Mouse (Mus musculus): ENCODE measurements around the gene Atg7. TPM values are rescaled to one million over a fixed set of nuclear protein-coding genes. Genes with fewer than 3 reads are reported as not detected.

Gene Atg7
- polyA plus RNA-seq, 1 experiment from 2014 or later: 14.0 TPM

DNA sequence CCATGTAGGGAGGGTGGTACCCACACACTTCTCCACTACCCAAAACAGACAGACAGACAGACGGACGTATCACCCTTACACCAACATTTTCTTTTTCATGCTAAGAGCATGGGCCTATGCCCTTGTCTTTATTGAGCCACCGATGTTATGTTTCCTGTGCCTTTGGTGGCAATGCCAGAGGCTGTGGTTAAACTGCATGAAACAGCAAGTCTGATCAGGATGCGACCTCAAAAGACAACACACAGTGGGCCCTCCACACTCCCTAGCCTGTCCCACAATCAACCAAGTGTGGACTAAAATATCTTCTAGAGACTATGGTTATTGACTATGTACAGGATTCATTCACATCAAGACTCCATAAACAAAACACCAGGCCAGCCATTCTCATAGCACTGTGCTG is 256.1 kb downstream of the Atg7 start:
- H3K27ac ChIP-seq (replicated peaks): no peak overlapping the region

DNA sequence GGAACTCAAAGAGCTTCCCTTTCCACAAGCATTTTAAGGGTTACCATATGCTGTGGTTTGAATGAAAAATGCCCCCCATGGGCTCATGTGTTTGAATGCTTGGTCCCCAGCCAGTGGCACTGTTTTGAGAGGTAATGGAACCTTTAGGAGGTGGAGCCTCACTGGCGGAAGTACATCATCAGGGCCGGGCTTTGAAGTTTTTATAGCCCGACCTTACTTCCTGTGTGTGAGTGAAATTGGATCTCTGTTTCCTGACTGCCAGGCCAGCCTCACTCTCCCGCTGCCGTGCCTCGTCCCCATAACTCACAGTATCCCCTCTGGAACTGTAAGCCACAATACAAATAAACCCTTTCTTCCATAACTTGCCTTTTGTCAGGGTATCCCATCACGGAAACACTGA is 256.8 kb downstream of the Atg7 start:
- no peaks in the 10 kb centered on the region for H3K27me3 ChIP-seq (ENCODE audit: control insufficient read depth, insufficient read depth, low read length)
- ATAC-seq (ENCODE audit: low FRiP score, low TSS enrichment) (no peak), DNase-seq (ENCODE audit: low spot score) (no peak)
- peaks cover 9% of the 10 kb centered on the region; the same call in 1 of the 2 replicates for H3K4me1 ChIP-seq (replicated peaks; ENCODE audit: control insufficient read depth, insufficient read depth)
- 35% methylated on average over 7 of the region's 7 CpGs for WGBS
- H3K4me3 ChIP-seq (ENCODE audit: low read depth, low read length): no peak overlapping the region
- no peak overlapping the region for H3K9ac ChIP-seq (ENCODE audit: low read length)
- H3K27ac ChIP-seq (replicated peaks): peak overlapping the region; percentile 59; the same call in 1 of the 2 replicates
- no peaks in the 10 kb centered on the region for H3K9me3 ChIP-seq (ENCODE audit: control insufficient read depth, low read length)
- H3K36me3 ChIP-seq (ENCODE audit: control insufficient read depth, insufficient read depth, low read length): no peaks in the 10 kb centered on the region
- TF ChIP-seq CTCF (IDR thresholded peaks at IDR 0.05; ENCODE audit: low read depth) (no peak), EP300 (optimal IDR thresholded peaks at IDR 0.05) (no peak)
- peak overlapping the region; percentile 3 for H3K4me2 ChIP-seq (replicated peaks; ENCODE audit: low read depth)

More for the DNA sequence above, 256.1 kb downstream of the Atg7 start:
- Histone ChIP-seq H3K36me3 (ENCODE audit: control insufficient read depth, insufficient read depth, low read length) (no peaks in the 10 kb centered on the region), H3K4me1 (replicated peaks; ENCODE audit: control insufficient read depth, insufficient read depth) (peaks cover 14% of the 10 kb centered on the region; the same call in 1 of the 2 replicates), H3K9ac (ENCODE audit: low read length) (no peak overlapping the region), H3K4me3 (ENCODE audit: low read depth, low read length) (no peak overlapping the region), H3K27me3 (ENCODE audit: control insufficient read depth, insufficient read depth, low read length) (no peaks in the 10 kb centered on the region), H3K9me3 (ENCODE audit: control insufficient read depth, low read length) (no peaks in the 10 kb centered on the region), H3K4me2 (replicated peaks; ENCODE audit: low read depth) (no peak overlapping the region)
- ATAC-seq (ENCODE audit: low FRiP score, low TSS enrichment) (no peak), DNase-seq (ENCODE audit: low spot score) (no peak)
- TF ChIP-seq CTCF (IDR thresholded peaks at IDR 0.05; ENCODE audit: low read depth): no peak
- no peak for TF ChIP-seq EP300 (optimal IDR thresholded peaks at IDR 0.05)
- WGBS: 79% methylated on average over 4 of the region's 4 CpGs

DNA sequence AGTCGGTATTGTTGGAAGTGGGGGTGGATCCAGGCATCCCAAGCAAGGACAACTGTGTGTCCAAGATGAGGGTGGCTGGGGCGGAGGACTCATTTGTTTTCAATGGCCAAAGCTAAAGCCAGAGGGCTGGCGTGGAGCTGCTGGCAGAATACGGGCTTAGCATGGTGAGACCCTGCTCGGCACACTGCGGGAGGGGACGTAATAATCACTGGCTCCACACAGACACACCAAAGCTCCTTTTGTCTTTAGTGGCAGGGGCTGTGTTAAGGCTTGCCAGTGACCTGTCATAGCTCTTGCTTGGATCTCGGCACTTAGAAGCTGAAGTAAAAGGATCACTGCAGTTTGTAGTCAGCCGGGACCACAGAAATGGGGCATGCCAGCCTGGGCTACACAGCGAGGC is 257.3 kb downstream of the Atg7 start:
- ATAC-seq (ENCODE audit: low FRiP score, low TSS enrichment) (no peak), DNase-seq (ENCODE audit: low spot score) (no peak)
- 47% methylated on average over 10 of the region's 10 CpGs for WGBS
- H3K36me3 ChIP-seq (ENCODE audit: control insufficient read depth, insufficient read depth, low read length): no peaks in the 10 kb centered on the region
- no peak for TF ChIP-seq EP300 (optimal IDR thresholded peaks at IDR 0.05)
- TF ChIP-seq CTCF (IDR thresholded peaks at IDR 0.05; ENCODE audit: low read depth): no peak
- H3K9ac ChIP-seq (ENCODE audit: low read length): no peak overlapping the region
- H3K9me3 ChIP-seq (ENCODE audit: control insufficient read depth, low read length): no peaks in the 10 kb centered on the region
- H3K27me3 ChIP-seq (ENCODE audit: control insufficient read depth, insufficient read depth, low read length): no peaks in the 10 kb centered on the region
- H3K4me2 ChIP-seq (replicated peaks; ENCODE audit: low read depth): peak overlapping the region; percentile 3
- H3K4me3 ChIP-seq (ENCODE audit: low read depth, low read length): no peak overlapping the region
- peak overlapping the region; percentile 59 for H3K27ac ChIP-seq (replicated peaks)
- peaks cover 9% of the 10 kb centered on the region; the same call in 1 of the 2 replicates for H3K4me1 ChIP-seq (replicated peaks; ENCODE audit: control insufficient read depth, insufficient read depth)

DNA sequence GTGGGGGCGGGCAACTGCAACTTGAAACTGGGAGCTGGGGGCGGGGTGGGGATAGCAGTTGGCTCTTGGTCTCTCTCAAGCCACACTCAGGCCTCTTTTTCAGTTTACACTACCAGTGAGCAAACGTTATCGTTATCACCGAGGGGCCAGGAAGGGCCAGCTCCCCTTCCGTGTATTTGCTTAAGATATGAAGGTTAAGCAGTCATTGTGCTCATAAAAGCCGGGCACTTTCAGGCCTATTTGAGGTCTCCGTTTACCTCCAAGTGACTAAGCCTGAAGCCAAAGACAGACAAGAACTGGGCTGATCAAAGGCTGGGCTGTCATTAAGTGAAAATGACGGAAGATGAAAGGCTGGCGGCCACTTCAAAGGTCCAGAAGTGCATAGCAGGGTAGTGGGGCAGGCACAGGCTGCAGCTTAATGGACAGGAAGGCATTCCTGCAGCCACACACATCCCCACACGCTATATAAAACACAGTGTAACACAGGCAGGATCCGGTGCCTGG is 258.5 kb downstream of the Atg7 start:
- H3K9me3 ChIP-seq (ENCODE audit: control insufficient read depth, low read length): no peaks in the 10 kb centered on the region
- 6% methylated on average over 12 of the region's 12 CpGs for WGBS
- no peak overlapping the region for H3K4me3 ChIP-seq (ENCODE audit: low read depth, low read length)
- H3K36me3 ChIP-seq (ENCODE audit: control insufficient read depth, insufficient read depth, low read length): no peaks in the 10 kb centered on the region
- ATAC-seq (ENCODE audit: low FRiP score, low TSS enrichment) (peak; percentile 89), DNase-seq (ENCODE audit: low spot score) (peak; percentile 89)
- peaks cover 9% of the 10 kb centered on the region; the same call in 1 of the 2 replicates for H3K4me1 ChIP-seq (replicated peaks; ENCODE audit: control insufficient read depth, insufficient read depth)
- peak overlapping the region; percentile 38 for H3K4me2 ChIP-seq (replicated peaks; ENCODE audit: low read depth)
- TF ChIP-seq CTCF (IDR thresholded peaks at IDR 0.05; ENCODE audit: low read depth): no peak
- TF ChIP-seq EP300 (optimal IDR thresholded peaks at IDR 0.05): no peak
- peak overlapping the region; percentile 45 for H3K27ac ChIP-seq (replicated peaks)
- H3K9ac ChIP-seq (ENCODE audit: low read length): peak overlapping the region; percentile 27; the same call in 1 of the 2 replicates
- no peaks in the 10 kb centered on the region for H3K27me3 ChIP-seq (ENCODE audit: control insufficient read depth, insufficient read depth, low read length)

DNA sequence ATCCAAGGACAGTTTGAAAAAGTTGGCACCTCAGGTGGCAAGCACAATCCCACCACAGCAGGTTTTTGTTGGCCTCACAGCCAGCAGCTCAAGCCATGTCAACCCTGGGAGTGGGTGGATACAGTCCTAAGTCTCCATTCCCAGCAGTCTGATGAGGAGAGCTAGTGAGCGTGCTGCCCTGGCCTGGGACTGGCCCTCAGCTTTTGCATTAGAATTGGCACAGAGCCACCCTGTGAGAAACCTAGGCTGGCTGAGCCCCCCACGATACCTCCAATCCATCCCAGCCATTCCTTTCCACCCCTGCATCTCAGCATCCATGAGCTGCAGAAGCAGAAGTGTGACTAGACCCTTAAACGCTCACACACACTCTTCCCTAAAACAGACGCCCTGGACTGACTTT is 259.0 kb downstream of the Atg7 start:
- Histone ChIP-seq H3K27ac (replicated peaks) (peak overlapping the region; percentile 45), H3K27me3 (ENCODE audit: control insufficient read depth, insufficient read depth, low read length) (no peaks in the 10 kb centered on the region), H3K4me1 (replicated peaks; ENCODE audit: control insufficient read depth, insufficient read depth) (peaks cover 9% of the 10 kb centered on the region; the same call in 1 of the 2 replicates), H3K36me3 (ENCODE audit: control insufficient read depth, insufficient read depth, low read length) (no peaks in the 10 kb centered on the region), H3K4me3 (ENCODE audit: low read depth, low read length) (no peak overlapping the region), H3K9ac (ENCODE audit: low read length) (peak overlapping the region; percentile 27; the same call in 1 of the 2 replicates), H3K9me3 (ENCODE audit: control insufficient read depth, low read length) (no peaks in the 10 kb centered on the region), H3K4me2 (replicated peaks; ENCODE audit: low read depth) (peak overlapping the region; percentile 8; the same call in 1 of the 2 replicates)
- 37% methylated on average over 4 of the region's 4 CpGs for WGBS
- DNase-seq (ENCODE audit: low spot score) (no peak), ATAC-seq (ENCODE audit: low FRiP score, low TSS enrichment) (peak; percentile 61; the same call in 1 of the 2 replicates)
- TF ChIP-seq CTCF (IDR thresholded peaks at IDR 0.05; ENCODE audit: low read depth) (no peak), EP300 (optimal IDR thresholded peaks at IDR 0.05) (no peak)

DNA sequence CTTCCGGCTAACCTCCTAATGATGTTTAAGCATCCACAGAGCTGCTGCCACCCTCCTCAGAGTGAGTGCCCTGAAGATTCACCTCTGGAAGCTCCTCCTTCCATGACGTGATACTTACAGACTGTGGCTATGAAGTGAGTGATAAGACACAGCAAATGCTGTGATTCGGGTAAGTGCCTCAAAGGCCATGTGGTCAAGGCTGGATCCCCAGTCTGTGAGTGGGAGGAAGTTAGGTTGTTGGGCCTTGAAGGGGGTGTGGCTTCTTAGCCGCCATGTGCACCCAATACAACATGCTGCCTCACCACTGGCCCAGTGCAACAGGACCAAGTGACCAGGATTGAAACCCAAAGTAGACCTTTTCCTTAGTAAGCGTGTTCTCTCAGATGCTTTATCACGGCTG is 261.3 kb downstream of the Atg7 start:
- no peak for DNase-seq (ENCODE audit: low spot score)
- TF ChIP-seq EP300 (optimal IDR thresholded peaks at IDR 0.05): no peak
- TF ChIP-seq CTCF (IDR thresholded peaks at IDR 0.05; ENCODE audit: low read depth): no peak
- Histone ChIP-seq H3K4me1 (replicated peaks; ENCODE audit: control insufficient read depth, insufficient read depth) (peaks cover 9% of the 10 kb centered on the region; the same call in 1 of the 2 replicates), H3K4me3 (ENCODE audit: low read depth, low read length) (no peak overlapping the region), H3K4me2 (replicated peaks; ENCODE audit: low read depth) (no peak overlapping the region), H3K27ac (replicated peaks) (no peak overlapping the region), H3K36me3 (ENCODE audit: control insufficient read depth, insufficient read depth, low read length) (no peaks in the 10 kb centered on the region), H3K27me3 (ENCODE audit: control insufficient read depth, insufficient read depth, low read length) (no peaks in the 10 kb centered on the region), H3K9me3 (ENCODE audit: control insufficient read depth, low read length) (no peaks in the 10 kb centered on the region), H3K9ac (ENCODE audit: low read length) (no peak overlapping the region)
- no peak for ATAC-seq (ENCODE audit: low FRiP score, low TSS enrichment)
- 67% methylated on average over 6 of the region's 6 CpGs for WGBS

All from stomach, postnatal 0 days (tissue).